Mouse (Mus musculus): ENCODE results near the gene Krt79.

Krt79 gene

DNA sequence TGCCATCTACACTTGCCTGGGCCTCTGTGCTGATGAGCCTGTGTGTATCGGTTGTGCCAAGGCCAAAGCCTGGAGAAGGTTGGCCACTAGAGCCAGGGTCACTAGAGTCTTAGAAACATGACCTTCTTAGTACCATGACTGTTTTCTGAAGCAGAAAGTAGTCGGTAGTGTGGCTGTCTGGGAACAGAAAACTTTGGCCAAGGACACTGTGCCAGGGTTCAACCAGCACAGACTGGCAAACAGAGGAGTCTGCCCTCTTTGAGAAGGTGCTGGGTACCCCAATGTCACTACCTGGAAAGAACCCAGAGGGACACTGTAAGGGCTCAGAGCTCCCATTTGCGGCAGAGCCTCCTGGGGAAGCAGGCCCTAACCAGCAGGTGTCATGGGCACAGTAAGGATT lies 36.5 kb upstream of the Krt79 start:
- H3K4me3 ChIP-seq (replicated peaks; ENCODE audit: low read length) = peak overlapping the region; percentile 68
- no peaks in the 10 kb centered on the region for H3K36me3 ChIP-seq (ENCODE audit: insufficient read depth, low read length)
- TF ChIP-seq POU5F1 (IDR thresholded peaks at IDR 0.05; ENCODE audit: borderline replicate concordance, low read length) = no peak
- TF ChIP-seq NANOG (IDR thresholded peaks at IDR 0.05; ENCODE audit: borderline replicate concordance, low read length) = no peak
- H3K9me3 ChIP-seq (ENCODE audit: low read length) = no peaks in the 10 kb centered on the region
- H3K27me3 ChIP-seq (ENCODE audit: insufficient read depth, low read length) = peaks cover 58% of the 10 kb centered on the region
- H3K4me1 ChIP-seq (replicated peaks; ENCODE audit: low read depth, low read length) = peaks cover 49% of the 10 kb centered on the region

DNA sequence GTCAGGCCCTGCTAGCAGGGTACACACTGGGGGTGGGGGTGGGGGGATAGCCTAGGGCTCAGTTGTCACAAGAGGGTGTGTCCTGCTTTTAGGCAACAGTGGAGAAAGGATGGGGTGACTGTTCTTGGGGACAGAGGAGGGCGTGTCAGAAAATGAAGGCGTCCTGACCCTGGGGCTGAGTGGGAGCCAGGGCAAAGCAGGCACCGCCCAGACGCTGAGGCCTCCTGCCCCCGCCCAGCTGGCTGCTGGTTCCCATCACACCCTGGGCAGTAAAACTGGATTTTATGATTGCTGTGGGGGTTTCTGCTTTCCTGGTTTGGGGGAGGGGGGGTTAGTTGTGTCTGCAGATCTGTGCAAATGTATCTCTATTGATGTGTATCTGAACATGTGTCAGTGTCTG lies 35.9 kb upstream of the Krt79 start:
- peaks cover 64% of the 10 kb centered on the region for H3K27me3 ChIP-seq (ENCODE audit: insufficient read depth, low read length)
- H3K4me3 ChIP-seq (replicated peaks; ENCODE audit: low read length) = peak overlapping the region; percentile 48
- no peaks in the 10 kb centered on the region for H3K9me3 ChIP-seq (ENCODE audit: low read length)
- no peaks in the 10 kb centered on the region for H3K36me3 ChIP-seq (ENCODE audit: insufficient read depth, low read length)
- H3K4me1 ChIP-seq (replicated peaks; ENCODE audit: low read depth, low read length) = peaks cover 49% of the 10 kb centered on the region
- TF ChIP-seq NANOG (IDR thresholded peaks at IDR 0.05; ENCODE audit: borderline replicate concordance, low read length) (no peak), CTCF (conservative IDR thresholded peaks at IDR 0.05; ENCODE audit: low read length) (no peak), POU5F1 (IDR thresholded peaks at IDR 0.05; ENCODE audit: borderline replicate concordance, low read length) (no peak)

DNA sequence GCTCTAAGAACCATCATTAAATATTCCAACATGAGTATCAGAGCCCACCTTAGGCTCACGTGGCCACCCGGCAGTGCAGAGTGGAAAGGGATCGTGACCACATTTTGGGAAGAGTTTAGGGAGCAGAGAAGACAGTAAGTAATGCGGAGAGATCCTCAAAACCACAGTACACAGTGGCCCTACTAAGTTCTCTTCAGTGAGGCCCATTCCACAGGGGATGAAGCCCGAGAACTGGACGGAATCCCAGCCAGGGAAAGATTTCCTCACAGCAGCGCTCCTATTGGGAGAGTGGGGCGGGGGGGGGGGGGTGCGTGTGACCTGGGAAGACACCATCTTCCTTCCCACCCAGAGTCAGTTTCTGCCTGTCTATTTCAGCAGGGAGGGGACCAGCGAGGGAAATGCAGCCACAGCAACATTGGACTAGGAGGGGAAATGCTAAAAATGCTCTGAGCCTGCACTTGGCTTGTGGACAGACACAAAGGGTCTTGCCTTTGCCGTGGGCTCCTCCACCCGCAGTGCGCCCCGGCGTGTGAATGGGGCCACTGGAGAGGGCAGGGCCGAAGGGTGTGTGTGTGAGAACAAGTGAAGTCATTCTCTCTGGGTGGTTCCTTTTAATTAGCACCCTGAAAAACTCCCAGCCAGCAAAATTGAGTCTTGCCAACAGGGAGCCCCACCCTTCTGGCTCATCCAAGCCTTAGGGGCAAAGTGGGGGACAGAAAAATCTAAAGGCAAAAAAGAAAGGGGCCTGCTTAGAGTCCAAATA lies 34.1 kb upstream of the Krt79 start:
- Histone ChIP-seq H3K9me3 (ENCODE audit: low read length) (no peaks in the 10 kb centered on the region), H3K4me3 (replicated peaks; ENCODE audit: low read length) (0 out of 2 replicates have a peak overlapping the region, but pooled peaks have one; percentile 11), H3K4me1 (replicated peaks; ENCODE audit: low read depth, low read length) (peaks cover 49% of the 10 kb centered on the region), H3K36me3 (ENCODE audit: insufficient read depth, low read length) (no peaks in the 10 kb centered on the region), H3K27me3 (ENCODE audit: insufficient read depth, low read length) (peaks cover 67% of the 10 kb centered on the region)
- TF ChIP-seq NANOG (IDR thresholded peaks at IDR 0.05; ENCODE audit: borderline replicate concordance, low read length) = no peak
- no peak for TF ChIP-seq CTCF (conservative IDR thresholded peaks at IDR 0.05; ENCODE audit: low read length)
- no peak for TF ChIP-seq POU5F1 (IDR thresholded peaks at IDR 0.05; ENCODE audit: borderline replicate concordance, low read length)

DNA sequence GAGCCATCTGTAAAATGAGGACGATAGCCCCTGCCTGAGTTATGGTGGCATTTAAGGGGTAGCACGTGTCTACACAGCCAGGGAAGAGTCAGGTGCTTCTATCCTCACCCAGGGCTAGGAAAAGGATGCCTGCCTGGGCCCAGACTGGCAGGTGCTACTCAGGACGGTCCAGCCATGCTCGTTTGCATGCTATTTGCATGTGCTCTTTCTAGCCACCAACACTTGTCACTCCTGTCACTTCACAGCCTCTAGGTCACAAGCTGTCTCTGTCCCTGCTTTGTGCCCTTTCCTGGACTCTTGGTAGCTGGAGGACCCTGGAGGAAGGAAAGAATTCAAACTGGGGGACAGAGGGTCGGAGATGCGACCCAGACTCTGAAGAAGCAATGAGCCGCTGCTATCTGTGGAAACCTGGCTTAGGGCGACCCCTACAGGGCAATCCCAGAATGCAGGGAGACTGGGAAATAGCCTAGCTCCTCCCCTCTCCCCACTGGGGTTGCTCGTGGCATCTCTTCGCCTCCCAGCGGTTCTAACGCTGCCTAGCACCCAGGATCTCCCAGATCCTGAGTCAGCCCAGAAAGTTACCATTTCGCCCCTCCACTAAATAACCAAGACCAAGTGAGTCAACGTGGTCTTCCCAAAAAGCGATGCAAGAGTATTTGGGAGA lies 33.4 kb upstream of the Krt79 start:
- TF ChIP-seq NANOG (IDR thresholded peaks at IDR 0.05; ENCODE audit: borderline replicate concordance, low read length) (no peak), POU5F1 (IDR thresholded peaks at IDR 0.05; ENCODE audit: borderline replicate concordance, low read length) (no peak), CTCF (conservative IDR thresholded peaks at IDR 0.05; ENCODE audit: low read length) (peak; percentile 95)
- 0 out of 2 replicates have a peak overlapping the region, but pooled peaks have one; percentile 11 for H3K4me3 ChIP-seq (replicated peaks; ENCODE audit: low read length)
- peaks cover 49% of the 10 kb centered on the region for H3K4me1 ChIP-seq (replicated peaks; ENCODE audit: low read depth, low read length)
- no peaks in the 10 kb centered on the region for H3K36me3 ChIP-seq (ENCODE audit: insufficient read depth, low read length)
- H3K9me3 ChIP-seq (ENCODE audit: low read length) = no peaks in the 10 kb centered on the region
- H3K27me3 ChIP-seq (ENCODE audit: insufficient read depth, low read length) = peaks cover 63% of the 10 kb centered on the region

DNA sequence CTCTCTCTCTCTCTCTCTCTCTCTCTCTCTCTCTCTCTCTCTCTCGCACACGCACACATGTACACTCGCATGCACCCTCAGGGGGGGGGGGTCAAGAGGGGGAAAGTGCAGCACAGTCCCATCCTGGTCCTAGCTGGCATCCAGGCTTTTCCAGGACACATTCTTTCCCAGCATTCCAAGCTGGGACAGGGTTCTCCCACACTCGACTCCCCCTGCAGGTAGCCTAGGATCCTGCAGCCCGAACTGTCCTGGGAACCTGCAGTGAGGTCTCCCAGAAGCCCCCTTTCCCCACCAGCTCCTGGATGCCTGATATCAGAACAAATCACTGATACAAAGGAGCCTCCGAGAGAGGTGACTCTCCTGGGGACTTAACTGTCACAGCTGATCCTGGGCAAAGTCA lies 30.4 kb upstream of the Krt79 start:
- H3K36me3 ChIP-seq (ENCODE audit: insufficient read depth, low read length) = no peaks in the 10 kb centered on the region
- no peak overlapping the region for H3K4me3 ChIP-seq (replicated peaks; ENCODE audit: low read length)
- H3K9me3 ChIP-seq (ENCODE audit: low read length) = no peaks in the 10 kb centered on the region
- peaks cover 35% of the 10 kb centered on the region for H3K27me3 ChIP-seq (ENCODE audit: insufficient read depth, low read length)
- no peak for TF ChIP-seq NANOG (IDR thresholded peaks at IDR 0.05; ENCODE audit: borderline replicate concordance, low read length)
- TF ChIP-seq CTCF (conservative IDR thresholded peaks at IDR 0.05; ENCODE audit: low read length) = peak; percentile 79
- H3K4me1 ChIP-seq (replicated peaks; ENCODE audit: low read depth, low read length) = peaks cover 23% of the 10 kb centered on the region

DNA sequence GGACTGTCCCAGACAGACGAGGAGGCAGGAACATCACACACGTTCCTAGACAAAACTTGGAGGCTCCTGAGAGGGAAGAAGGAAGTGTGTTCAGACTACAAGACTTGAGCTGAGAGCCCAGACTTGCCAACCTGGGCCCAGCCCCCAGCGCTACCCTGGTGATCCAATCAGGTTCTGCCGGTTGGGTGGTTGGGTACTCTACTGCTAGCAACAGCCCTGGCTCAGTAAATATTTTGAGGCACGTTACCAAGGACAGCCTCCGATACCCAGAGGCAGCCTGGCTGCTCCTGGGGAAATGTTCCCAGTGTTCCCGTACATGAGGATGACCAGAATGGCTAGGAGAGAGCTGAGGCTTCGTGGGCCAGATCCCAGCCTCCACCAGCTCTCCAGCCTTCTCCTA lies 26.7 kb upstream of the Krt79 start:
- Histone ChIP-seq H3K4me1 (replicated peaks; ENCODE audit: low read depth, low read length) (no peaks in the 10 kb centered on the region), H3K27me3 (ENCODE audit: insufficient read depth, low read length) (peaks cover 14% of the 10 kb centered on the region), H3K36me3 (ENCODE audit: insufficient read depth, low read length) (no peaks in the 10 kb centered on the region), H3K4me3 (replicated peaks; ENCODE audit: low read length) (no peak overlapping the region), H3K9me3 (ENCODE audit: low read length) (peaks cover 6% of the 10 kb centered on the region)
- TF ChIP-seq POU5F1 (IDR thresholded peaks at IDR 0.05; ENCODE audit: borderline replicate concordance, low read length) (no peak), CTCF (conservative IDR thresholded peaks at IDR 0.05; ENCODE audit: low read length) (no peak), NANOG (IDR thresholded peaks at IDR 0.05; ENCODE audit: borderline replicate concordance, low read length) (no peak)

DNA sequence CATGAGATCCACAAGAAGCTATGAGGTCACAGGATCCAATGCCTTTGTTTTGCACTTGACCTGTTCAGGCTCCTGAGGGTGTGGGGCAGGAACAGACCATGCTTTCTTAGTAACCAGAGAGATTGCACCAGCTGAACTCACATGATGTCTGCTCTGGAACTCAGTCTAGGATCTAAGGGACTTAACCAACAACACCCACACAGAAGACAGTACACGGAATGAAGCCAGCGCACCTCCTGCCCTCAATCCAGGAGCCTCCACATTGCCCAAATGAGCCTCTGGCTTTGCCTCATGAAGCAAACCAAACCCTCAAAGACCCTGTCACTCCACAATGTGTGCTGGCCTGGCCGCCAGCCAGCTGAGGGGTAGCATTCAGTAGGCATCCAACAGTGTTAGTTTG lies 18.8 kb upstream of the Krt79 start:
- H3K9me3 ChIP-seq (ENCODE audit: low read length) = peaks cover 6% of the 10 kb centered on the region
- no peaks in the 10 kb centered on the region for H3K36me3 ChIP-seq (ENCODE audit: insufficient read depth, low read length)
- no peaks in the 10 kb centered on the region for H3K4me1 ChIP-seq (replicated peaks; ENCODE audit: low read depth, low read length)
- H3K27me3 ChIP-seq (ENCODE audit: insufficient read depth, low read length) = peaks cover 18% of the 10 kb centered on the region
- TF ChIP-seq CTCF (conservative IDR thresholded peaks at IDR 0.05; ENCODE audit: low read length) (no peak), NANOG (IDR thresholded peaks at IDR 0.05; ENCODE audit: borderline replicate concordance, low read length) (no peak), POU5F1 (IDR thresholded peaks at IDR 0.05; ENCODE audit: borderline replicate concordance, low read length) (no peak)
- no peak overlapping the region for H3K4me3 ChIP-seq (replicated peaks; ENCODE audit: low read length)

DNA sequence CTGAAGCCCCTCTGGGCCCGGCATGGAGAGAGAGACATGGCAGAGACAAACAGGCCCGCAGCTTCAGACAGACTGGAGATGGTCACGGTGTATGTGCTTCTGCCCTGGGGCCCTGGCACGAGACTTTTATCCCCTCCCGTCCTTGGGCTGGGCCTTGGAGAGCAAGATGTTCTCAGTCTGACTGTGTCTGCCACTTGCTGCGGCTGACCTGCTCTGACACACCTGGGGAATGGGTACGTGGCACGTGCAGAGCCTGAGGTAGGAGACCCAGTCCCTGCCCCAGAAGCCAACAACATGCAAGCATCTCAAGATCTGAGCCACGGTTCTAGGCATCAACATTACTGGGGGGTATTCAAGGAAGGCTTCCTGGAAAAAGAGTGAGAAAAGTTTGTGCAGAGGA lies 14.1 kb upstream of the Krt79 start, which contains the start of gene Krt78:
TSS of gene Krt78 (minus strand) at position 101 of the 400 bp plus-strand sequence.
- Histone ChIP-seq H3K36me3 (ENCODE audit: insufficient read depth, low read length) (no peaks in the 10 kb centered on the region), H3K4me1 (replicated peaks; ENCODE audit: low read depth, low read length) (no peaks in the 10 kb centered on the region), H3K4me3 (replicated peaks; ENCODE audit: low read length) (no peak within 1 kb of the TSS), H3K27me3 (ENCODE audit: insufficient read depth, low read length) (peaks cover 23% of the 10 kb centered on the region), H3K9me3 (ENCODE audit: low read length) (no peaks in the 10 kb centered on the region)
- TF ChIP-seq POU5F1 (IDR thresholded peaks at IDR 0.05; ENCODE audit: borderline replicate concordance, low read length) (no peak), CTCF (conservative IDR thresholded peaks at IDR 0.05; ENCODE audit: low read length) (no peak), NANOG (IDR thresholded peaks at IDR 0.05; ENCODE audit: borderline replicate concordance, low read length) (no peak)
